Mouse (Mus musculus) gastrocnemius, postnatal 4 days (tissue): Measurements from ENCODE around the gene Pigs. TPM values are rescaled to one million over a fixed set of nuclear protein-coding genes. Genes with fewer than 3 reads are reported as not detected.

Source experiments
- DNase-seq, 2 experiments: peaks; one replicate each; pipeline ENCODE4 v3.0.0; 2021 to 2022; ENCODE audit warnings: low spot score in 2 of 2, mixed read lengths in 2 of 2
- long read RNA-seq, 2 experiments: library from polyadenylated mRNA; stranded (forward); transcript quantifications; one replicate each; pipeline ENCODE4 v2.0.0; 2021
- total RNA-seq, 2 experiments: library from RNA; stranded (reverse); gene quantifications; 2 replicates each; pipeline ENCODE4 v1.2.3; 2021

The Pigs gene
- 10 to 100 TPM; 30.5 to 33.2 TPM for total RNA-seq
- long read RNA-seq, experiment 1, transcript Pigs-201 (12 exons, 2,501 nt) = major isoform, 86 of 117 reads
- long read RNA-seq, experiment 1, partial matches to known transcripts = 20 of 117 reads
- long read RNA-seq, experiment 1, other reads (novel, unspliced or antisense) = 11 of 117 reads
- long read RNA-seq, experiment 2, transcript Pigs-201 (12 exons, 2,501 nt) = major isoform, 77 of 106 reads
- long read RNA-seq, experiment 2, partial matches to known transcripts = 17 of 106 reads
- long read RNA-seq, experiment 2, other reads (novel, unspliced or antisense) = 12 of 106 reads

DNA sequence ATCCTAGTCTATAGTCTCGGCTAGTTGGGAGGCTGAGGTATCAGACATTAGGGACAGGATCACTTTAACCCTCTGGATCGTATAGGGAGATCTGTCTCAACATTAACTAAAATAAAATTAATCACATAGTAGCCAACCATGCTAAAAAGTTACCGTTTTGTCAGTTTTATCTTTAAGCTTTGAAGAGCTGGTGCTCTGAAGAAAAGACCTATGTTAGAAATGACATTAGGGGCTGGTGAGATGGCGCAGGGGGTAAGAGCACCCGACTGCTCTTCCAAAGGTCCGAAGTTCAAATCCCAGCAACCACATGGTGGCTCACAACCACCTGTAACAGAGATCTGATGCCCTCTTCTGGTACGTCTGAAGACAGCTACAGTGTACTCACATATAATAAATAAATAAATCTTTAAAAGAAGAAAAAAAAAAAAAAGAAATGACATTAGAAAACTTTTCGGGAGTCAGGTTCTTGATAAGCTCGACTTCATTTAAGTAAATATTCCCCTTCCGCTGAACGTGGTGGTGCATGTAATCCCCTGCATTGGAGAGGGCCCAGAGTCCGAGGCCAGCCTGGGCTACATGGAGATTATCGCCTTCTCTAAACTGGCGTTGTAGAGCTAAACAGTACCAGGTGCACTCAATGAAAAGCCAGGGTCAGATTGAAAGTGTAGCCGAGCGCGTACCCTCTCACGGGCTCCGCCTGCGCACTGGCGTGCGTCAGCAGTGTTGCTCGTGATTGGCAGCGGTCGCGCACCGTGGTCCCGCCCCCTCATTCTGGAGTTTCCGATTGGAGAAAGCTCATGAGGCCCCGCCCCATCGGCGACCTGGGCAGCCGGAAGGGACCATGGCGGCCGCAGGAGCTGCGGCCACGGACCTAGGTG lies at the start of gene Pigs:
Gene Pigs (plus strand): TSS at position 782 of the 878 bp plus-strand sequence.
- peak; percentile 91 to 97 for DNase-seq

GRCm38 (mm10) chr11:78278853-78279252 lies 49.4 kb upstream of the Pigs start:
- DNase-seq = no peak

DNA sequence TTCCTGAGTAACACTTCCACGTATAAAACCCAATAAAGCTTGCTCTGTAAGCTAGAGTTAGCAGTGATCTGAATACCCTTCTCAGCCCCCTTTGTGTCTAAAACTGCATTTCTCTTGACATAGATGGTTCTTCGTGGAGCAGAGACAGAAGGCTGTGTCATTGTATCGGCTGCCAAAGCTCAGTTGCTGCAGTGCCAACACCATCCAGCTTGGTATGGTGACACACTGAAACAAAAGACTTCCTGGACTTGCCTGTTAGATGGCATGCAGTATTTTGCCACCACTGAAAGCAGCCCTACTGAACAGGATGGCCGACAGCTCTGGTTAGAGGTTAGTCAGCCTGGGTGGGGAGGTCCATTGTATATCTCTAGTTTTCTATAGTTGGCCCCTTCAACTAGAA lies 48.6 kb upstream of the Pigs start:
- DNase-seq = no peak

DNA sequence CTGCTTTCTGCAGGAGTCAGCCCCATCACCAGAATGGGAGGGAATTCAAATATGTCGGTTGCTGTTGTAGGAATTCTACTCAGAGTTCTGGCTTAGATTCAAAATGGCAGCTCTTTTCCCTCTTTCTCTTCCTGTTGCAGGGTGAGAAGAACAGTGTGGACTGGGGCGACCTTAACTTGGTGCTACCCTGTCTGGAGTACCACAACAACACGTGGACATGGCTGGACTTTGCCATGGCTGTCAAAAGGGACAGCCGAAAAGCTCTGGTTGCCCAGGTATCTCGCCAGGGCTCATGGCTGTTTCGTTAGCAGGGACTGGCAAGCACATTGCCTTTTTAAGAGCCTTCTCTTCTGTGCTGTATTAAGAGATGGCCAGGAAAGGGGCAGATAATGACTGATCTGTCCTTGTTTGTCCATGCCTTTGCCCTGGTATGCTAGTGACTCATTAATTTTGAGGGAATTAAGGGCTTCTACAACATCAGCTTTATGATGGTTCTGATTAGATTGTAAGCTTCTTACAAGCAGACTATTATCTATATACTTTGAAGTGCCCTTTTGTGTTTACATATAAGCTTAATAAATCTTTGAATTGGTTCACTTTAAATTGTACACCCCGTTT lies 39.0 kb upstream of the Pigs start:
- DNase-seq = no peak

DNA sequence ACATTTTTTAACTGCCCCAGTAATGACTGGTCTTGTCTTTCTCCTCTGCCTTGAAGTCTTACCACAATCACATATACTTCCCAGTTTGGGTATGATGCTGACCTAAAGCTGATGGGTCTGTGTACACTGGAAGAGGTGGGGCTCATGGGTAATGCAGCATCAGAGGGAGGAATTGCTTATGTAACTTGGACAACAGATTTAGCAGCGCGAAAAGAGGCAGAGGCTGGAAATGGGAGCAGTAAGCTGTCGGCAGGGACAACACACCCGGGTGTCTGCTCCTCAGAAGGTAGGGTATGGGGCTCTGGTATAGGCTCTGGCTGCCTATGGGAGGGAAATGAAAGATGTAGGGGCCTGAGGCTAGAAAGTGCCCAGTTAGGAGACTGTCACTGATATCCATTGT lies 37.6 kb upstream of the Pigs start, which contains the start of gene BC030499:
Gene BC030499 (plus strand): TSS at position 188 of the 400 bp plus-strand sequence.
- no peak for DNase-seq

- DNase-seq = no peak
Measured at GRCm38 (mm10) chr11:78294585-78294984, 33.6 kb upstream of the Pigs start.

- DNase-seq = no peak
Measured at GRCm38 (mm10) chr11:78300917-78301316, 27.3 kb upstream of the Pigs start.

GRCm38 (mm10) chr11:78301357-78302084 lies 26.7 kb upstream of the Pigs start, which contains the start of gene Spag5:
Spag5 (plus strand) TSS chr11:78301529.
- peak; percentile 76 to 87 for DNase-seq

DNA sequence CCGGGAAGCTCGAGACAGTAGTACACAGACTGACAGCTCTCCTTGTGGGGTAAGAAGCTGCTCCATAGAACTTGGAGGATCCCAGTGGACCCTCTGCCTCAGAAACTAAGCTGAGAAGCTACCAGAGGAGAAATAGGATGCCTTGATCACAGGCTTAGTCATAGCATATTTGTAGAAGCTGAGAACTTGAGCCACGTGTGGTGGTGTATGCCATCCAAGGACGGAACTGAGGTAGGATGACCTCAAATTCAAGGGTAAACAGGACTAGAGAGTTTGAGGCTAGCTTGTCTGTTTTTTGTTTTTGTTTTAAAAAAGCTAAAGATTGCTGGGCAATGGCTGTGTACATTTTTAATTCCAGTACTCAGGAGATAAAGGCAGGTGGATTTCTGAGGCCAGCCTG lies 22.9 kb upstream of the Pigs start:
- DNase-seq = no peak

GRCm38 (mm10) chr11:78310861-78311511 lies 17.2 kb upstream of the Pigs start:
- no peak for DNase-seq

DNA sequence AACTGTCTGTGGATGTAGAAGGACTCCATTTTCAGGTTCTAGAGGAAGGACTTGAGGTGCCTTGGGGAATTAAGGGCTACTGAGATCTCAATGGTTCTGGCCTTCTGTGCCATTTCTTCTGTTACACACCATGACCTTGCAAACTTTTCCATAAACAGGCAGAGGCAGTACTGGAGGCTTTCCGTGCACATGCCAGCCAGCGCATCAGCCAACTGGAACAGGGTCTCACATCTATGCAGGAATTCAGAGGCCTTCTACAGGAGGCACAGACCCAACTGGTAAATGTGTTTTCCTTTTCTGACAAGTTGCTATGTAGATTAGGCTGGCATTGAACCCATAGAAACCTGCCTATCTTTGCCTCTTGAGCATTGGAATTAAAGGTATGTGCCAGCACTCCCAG lies 14.6 kb upstream of the Pigs start:
- no peak for DNase-seq

DNA sequence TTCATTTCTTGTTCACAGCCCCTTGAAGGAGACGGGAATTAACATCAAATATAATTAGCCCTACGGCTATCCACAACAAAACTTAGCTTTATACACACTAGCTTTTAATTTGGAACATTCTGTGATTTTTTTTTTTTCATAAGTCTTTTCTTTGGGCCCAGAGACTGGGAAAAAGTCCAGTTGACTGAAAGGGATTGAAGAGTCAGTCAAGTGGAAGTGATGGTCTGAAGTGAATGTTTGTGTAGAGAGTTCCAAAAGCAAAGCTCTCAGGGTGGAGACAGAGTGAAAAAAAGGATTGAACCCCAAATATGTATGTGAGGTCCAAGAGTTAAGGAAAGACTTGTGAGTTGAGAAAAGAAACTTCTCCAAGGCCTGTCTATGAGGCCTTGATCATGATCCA lies 9.8 kb upstream of the Pigs start:
- no peak for DNase-seq

DNA sequence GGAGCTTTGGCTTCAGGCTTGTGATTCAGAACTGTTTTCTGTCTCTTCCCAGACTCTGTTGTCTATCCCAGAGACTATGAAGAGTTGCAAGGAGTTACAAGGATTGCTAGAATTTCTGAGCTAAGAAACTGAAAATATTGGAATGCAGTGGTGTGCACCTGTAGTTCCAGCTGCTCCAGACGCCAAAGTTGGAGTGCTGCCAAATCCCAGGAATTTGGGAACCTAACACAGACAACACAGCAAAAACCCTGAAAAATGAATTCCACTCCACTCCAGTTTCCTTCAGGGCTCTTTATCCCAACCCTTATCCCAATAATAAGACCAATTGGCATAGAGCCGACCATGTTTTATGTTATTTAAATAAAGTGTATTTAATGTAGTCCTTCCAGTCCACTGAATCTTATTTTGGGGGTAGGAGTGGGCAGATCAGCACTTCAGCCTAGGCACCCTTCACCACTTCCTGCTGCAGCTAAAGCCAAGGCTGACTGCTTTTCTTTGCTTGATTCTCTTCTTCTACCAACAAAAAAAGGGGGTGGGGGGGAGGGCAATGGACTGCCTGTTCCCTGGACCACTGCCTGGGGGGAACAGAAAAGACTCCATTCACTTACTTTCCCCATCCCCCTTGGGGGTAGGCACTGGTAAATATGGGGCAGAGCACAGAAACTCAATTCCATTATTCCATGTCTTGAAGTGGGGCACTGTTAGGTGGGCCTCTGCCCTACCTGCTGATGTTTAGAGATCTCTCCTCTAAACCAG lies 6.0 kb upstream of the Pigs start:
- DNase-seq = no peak

GRCm38 (mm10) chr11:78322860-78323259 lies 5.4 kb upstream of the Pigs start, which contains the start of gene Aldoc:
Aldoc (plus strand) TSS chr11:78322968.
- peak in 1 of 2 experiments; percentile 37 for DNase-seq

DNA sequence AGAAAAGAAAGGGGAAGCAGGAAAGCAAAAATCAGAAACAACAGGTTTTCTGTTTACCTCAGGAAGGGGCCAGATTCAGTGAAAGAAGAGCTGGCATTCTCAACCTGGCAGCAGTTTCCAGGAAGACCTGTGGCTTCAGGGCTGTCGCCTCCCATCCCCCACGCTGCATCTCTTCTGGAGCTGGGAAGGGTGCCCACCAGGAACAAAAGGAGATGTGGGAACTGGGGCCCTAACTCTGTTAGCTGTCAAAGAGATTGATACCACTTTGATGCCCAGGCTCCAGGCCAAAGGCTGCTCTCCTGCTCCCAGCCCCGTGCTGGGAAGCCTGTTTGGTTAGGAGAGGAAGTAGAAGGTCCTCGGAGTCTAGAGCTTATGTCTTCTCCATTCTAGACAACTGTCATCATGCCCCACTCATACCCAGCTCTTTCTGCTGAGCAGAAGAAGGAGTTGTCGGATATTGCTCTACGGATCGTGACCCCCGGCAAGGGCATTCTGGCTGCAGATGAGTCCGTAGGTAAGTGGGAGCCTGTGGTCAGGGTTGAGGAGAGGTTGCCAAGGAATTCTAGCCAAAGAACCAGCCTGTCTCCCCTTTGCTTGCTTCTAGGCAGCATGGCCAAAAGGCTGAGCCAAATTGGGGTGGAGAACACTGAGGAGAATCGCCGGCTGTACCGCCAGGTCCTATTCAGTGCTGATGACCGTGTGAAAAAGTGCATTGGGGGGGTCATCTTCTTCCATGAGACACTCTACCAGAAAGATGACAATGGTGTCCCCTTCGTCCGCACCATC lies 4.0 kb upstream of the Pigs start:
- DNase-seq = no peak

DNA sequence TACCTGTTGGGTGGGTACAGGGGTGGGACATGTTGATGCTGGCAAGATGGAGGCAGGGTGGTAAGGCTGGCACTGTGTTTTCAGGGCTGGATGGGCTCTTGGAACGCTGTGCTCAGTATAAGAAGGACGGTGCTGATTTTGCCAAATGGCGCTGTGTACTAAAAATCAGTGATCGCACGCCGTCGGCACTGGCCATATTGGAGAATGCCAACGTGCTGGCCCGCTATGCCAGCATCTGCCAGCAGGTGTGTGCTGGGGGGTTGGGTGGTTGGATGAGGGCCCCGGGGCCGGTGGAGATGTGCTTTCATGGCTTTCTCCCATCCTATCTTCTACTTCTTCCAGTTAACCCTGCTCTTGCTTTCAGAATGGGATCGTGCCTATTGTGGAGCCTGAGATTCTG lies 3.2 kb upstream of the Pigs start:
- DNase-seq = no peak

DNA sequence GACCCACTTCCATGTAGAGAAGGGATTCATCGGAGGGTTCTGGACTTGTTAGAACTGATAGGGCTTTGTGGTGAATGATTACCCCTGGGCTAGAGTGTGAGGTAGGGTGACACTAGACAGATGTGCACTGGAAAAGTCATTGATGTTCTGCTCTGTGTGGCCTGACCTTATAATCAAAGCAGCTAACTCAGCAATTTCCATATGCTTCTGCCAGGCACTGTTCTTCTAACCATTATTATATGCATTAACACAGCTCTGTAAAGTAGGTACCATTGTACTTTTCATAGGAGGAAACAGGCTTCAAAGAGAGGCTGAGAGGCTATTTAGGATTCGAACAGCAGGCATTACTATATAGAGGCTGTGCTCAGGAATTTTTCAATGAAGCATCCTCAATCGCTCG lies 1.0 kb upstream of the Pigs start:
- DNase-seq = no peak

DNA sequence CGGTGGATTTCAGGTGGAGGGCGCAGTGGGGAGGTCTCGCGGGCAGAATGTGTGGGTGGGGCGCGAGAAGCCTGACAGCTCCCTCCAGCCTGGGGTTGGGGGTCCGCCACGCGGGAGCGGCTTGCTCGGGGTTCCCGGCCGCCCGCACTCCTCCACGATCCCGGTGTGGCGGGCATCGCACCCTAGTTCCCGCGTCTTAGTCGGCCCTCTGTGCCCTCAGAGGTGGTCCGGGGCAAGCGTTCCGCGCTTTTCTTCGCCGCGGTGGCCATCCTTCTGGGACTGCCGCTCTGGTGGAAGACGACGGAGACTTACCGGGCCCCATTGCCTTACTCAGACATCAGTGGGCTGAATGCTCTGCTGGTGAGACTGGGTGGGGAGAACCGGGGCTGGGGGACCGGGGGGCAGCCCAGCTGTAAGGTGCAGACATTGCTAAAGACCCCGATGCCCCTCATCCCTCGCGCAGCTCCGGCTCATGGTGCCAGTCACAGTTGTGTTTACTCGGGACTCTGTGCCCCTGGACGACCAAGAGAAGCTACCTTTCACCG lies 369 bp downstream of the Pigs start:
- DNase-seq = peak in 1 of 2 experiments; percentile 40

DNA sequence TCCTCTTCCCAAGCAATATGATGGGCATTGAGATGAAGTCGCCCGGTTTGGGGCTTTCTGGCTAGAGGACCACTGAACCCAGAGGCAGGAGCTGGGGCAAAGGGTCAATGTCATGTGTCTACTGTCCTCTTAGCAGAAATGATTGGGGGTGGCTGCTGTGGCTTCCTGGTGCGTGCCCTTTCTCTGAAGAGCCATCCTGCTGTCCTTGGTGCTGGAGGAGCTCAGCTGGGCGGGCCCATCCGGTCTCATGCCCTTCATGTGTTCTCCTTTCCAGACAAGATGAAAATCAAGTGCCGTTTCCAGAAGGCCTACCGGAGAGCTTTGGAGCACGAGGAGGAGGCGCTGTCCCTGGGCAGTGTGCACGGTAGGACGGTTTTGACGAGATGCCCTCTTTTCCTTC lies 4.5 kb downstream of the Pigs start:
- no peak for DNase-seq
